20 mouse cellular contexts compared by ENCODE assay signal in the genomic region with DNA sequence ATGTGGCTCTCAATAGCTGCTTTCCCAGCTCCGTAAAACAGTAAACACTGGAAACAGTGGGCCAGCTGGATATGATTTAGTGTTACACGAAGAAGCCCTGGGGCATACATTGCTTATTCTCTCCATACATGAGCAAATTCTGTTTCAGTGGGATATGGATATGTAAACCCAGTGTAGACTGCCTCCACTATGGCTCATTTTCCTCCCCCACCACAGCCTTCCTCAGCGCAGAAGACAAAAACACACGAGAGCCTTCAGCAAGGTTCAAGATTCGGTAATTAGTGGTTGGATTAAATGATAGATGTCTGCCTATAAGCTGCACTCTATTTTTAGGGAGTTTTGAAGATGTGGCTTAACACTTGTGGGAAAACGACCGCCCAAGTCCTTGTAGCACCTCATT. TPM values are rescaled to one million over a fixed set of nuclear protein-coding genes. Genes with fewer than 3 reads are reported as not detected.
"Had no signal": no experiment of that assay in that cellular context is flagged by ENCODE, and none has a peak within 500 bp of the region (broad histone marks: within the 10 kb centered on the region; RNA-seq: fewer than 3 reads in every experiment).

No protein-coding gene starts in this region.

- H3K4me3 ChIP-seq: midbrain, embryonic 10.5 days; midbrain, embryonic 12.5 days; myocyte; neural tube, embryonic 13.5 days; neural tube, embryonic 15.5 days had no signal

- H3K4me1 ChIP-seq: midbrain, embryonic 10.5 days; midbrain, embryonic 12.5 days; neural tube, embryonic 13.5 days; neural tube, embryonic 15.5 days had no signal

- H3K9ac ChIP-seq: lung, embryonic 14.5 days; midbrain, embryonic 12.5 days; neural tube, embryonic 13.5 days; neural tube, embryonic 15.5 days had no signal

- H3K27ac ChIP-seq: midbrain, embryonic 10.5 days; midbrain, embryonic 12.5 days; neural tube, embryonic 13.5 days; neural tube, embryonic 15.5 days had no signal

- ATAC-seq: midbrain, embryonic 16.5 days had no signal

- H3K36me3 ChIP-seq: neural tube, embryonic 13.5 days; neural tube, embryonic 15.5 days had no signal

- DNase-seq: lung, adult 18-20 months; lung, embryonic 14.5 days; lung, postnatal 10 days; lung, postnatal 4 days; midbrain, embryonic 14.5 days; right cerebral cortex, postnatal 25 days; right cerebral cortex, postnatal 4 days; spleen, adult 18-20 months; thymus, adult 18-20 months; thymus, postnatal 14 days; thymus, postnatal 36 days had no signal

- H3K4me2 ChIP-seq: lung, embryonic 14.5 days; midbrain, embryonic 12.5 days; neural tube, embryonic 13.5 days; neural tube, embryonic 15.5 days had no signal

- H3K27me3 ChIP-seq: midbrain, embryonic 12.5 days; neural tube, embryonic 13.5 days; neural tube, embryonic 15.5 days had no signal

- H3K9me3 ChIP-seq: midbrain, embryonic 10.5 days; neural tube, embryonic 15.5 days had no signal

RNA-seq across cellular contexts. Expression of gene Sox2, which starts 36.1 kb away (rescaled TPM):
- total RNA-seq: megakaryocyte, adult 5-6 weeks; megakaryocyte-erythroid progenitor cell, adult 5-6 weeks had no signal
- polyA plus RNA-seq: myocyte; small intestine, adult 2 months had no signal
